Mouse (Mus musculus): ENCODE data around the gene Foxe1. TPM values are rescaled to one million over a fixed set of nuclear protein-coding genes. Genes with fewer than 3 reads are reported as not detected.

Gene Foxe1
- total RNA-seq, 4 experiments from 2014 or later = not detected

DNA sequence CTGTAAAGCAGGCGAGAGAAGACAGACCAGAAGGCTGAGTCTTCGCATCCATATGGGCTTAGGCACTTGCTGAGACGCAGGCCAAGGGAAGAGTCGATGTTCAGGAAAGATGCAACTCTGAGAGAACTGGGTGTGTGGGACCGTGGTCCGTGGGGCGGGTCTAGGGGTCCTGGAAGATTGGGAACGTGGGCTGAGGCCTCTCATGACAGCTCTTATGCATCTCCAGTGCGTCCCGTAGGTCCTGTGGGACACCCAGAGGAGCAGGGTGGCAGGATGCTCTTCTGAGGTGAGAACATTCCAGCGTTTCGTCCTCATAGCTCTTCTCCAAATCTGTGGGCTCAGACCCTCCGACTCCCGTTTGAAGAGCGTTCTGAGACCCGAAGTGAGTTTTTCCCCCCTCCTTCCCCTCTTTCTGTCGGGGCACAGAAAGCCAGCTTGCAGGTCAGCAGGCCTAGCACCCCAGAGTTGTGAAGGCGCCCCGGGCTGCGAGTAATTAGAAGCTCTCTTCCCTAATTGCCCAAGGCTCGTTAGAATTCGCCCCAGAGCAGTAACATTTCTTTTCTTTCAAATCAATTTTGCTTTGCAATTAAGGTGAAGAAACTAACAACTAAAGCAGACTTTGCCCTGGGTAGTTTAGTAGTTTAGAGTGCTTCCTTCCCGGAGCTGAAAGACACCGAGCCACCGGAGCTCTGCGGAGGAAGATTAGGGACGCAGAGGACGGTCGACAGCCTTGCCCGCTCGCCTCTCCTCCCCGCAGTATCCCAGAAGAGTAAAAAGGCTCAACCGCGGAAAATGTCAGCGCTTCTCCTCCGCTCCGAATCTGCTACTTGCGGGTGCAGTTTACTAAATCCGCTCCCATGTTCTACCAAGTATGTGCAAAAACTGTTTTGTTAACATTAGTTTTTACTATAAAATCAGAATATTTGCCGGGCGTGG, 4.4 kb downstream of the Foxe1 start:
- DNase-seq (ENCODE audit: low spot score in 2 of 2) = no peak

GRCm38 (mm10) chr4:46348897-46349296, 5.5 kb downstream of the Foxe1 start:
- no peak for DNase-seq (ENCODE audit: low spot score in 2 of 2)

DNA sequence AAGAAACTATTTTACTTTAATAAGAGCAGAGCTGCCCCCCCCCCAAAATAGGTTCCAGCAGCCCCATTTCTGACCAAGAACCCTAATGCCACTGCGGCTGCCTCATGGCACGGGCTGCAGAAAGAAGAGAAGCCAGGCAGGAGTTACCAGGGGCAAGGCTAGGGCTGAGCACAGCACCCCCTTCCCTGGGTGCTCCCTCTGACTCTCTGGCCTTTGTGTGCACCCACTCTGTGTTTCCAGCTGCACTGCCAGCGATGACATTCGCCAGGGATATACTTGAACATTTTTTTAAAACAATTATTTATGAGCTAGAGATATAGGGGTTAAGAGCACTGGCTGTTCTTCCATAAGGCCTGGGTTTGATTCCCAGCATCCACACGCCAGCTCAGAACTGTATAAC, 6.1 kb downstream of the Foxe1 start:
- DNase-seq (ENCODE audit: low spot score in 2 of 2) = no peak

GRCm38 (mm10) chr4:46353045-46353444, 9.6 kb downstream of the Foxe1 start:
- DNase-seq (ENCODE audit: low spot score in 2 of 2) = no peak

DNA sequence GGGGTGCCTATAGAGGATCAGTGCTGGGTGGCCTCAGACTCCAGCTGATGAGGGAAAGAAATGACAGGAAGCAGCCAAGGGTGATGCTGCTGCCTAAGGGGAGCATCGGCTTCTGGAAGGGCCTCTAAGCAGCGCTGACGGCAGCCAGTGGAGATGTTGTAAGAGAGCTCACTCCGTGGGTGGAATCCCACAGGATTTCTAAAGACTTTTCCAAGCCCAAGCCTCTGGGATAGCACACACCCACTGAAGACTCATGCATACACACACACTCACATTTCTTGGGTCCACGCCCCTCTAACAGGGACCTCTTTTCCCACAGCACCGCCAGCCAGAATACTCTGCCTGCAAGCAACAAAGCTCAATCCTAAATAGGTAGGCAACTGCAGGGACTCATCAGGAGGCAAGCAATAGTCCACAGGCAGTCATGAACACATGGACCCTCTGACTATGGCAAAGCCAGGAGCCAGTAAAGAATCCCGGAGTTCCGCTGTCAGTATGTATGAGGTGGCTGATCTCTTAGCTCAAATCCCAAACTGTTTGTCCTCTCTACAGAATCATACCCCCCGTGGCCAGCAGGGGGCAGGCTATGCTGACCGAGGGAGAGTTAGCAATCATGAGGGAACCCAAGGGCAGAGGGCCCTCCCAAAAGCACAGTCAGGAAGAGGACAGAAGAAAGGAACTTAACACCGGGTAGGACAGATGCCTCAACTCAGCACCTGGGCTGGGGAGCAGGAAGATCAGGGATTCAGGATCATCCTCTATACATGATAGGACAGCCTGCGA, 13.1 kb downstream of the Foxe1 start:
- DNase-seq (ENCODE audit: low spot score in 2 of 2) = peak; percentile 42 to 43

- no peak for DNase-seq (ENCODE audit: low spot score in 2 of 2)
Observed at GRCm38 (mm10) chr4:46359539-46360253, 16.3 kb downstream of the Foxe1 start.

GRCm38 (mm10) chr4:46361258-46361657, 17.8 kb downstream of the Foxe1 start:
- no peak for DNase-seq (ENCODE audit: low spot score in 2 of 2)

DNA sequence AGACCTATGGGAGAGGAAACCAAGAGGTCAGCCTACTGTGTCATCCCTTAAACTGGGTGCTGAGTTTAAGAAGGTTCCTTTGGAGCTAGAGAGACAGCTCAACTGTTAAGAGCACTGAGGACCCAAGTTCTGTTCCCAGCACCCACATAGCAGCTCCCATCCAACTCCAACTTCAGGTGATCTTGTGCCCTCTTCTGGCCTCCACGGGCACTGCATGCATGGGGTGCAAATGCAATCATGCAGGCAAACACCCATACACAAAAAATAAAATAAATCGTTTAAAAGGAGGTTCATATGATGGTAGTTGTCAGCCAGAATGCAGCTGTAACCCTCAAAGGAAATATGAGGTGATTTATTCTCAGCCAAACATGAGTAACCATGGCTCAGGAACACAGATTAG, 21.0 kb downstream of the Foxe1 start:
- DNase-seq (ENCODE audit: low spot score in 2 of 2) = no peak

DNA sequence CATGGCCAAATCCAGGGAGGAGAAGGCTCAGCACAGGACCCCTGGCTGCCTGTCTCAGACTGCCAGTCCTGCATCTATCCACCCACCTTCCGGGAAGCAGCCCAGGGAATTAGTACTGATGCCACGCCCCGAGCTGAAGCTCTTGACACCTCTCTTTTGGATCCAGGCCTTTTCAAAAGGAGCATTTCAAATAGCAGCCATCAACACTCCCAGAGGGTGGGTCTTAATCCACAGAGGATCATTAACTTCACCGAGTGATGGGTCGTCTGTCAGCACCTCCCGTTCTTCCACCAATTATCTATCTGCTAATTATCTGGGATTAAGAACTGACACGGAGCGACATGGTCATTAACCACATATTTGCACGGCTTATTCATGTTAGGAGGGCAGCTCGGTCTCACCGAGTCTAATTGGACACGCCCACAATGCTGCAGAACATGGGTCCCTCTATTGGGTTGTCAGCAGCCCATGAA, 24.1 kb downstream of the Foxe1 start:
- DNase-seq (ENCODE audit: low spot score in 2 of 2) = no peak

DNA sequence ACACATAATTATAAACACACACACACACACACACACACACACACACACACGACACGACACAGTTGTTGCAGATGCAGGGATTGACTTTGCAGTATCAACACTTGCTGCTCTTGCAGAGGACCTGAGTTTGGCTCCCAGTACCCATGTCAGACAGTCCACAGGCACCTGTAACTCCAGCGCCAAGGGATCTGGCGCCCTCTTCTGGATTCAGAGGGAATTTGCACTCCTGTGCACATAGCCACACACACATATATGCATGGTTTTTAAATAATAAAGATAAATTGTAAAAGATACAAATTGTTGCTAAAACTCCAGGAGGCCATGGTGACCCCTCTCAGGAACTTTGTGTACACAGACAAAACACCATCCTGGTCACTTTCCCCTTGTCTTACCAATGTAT, 25.7 kb downstream of the Foxe1 start:
- no peak for DNase-seq (ENCODE audit: low spot score in 2 of 2)

DNA sequence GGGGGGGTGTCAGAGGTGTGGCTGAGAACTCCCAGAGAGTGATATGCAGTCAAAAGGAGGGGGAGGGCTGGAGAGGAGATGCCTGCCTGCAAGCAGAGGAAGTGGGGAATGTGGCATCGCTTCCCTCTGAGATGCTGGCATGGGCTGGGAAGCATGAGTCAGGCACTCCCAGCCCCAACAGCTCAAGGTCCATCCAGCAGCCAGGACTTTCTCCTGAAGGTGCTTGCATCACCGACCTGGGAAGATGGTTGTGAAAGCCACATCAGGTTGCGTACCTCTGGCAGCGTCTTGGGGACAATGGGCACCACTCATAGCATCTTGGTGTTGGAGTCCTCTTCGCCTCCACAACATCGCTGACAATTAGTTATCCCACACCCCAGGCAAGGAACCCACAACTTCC, 27.0 kb downstream of the Foxe1 start:
- no peak for DNase-seq (ENCODE audit: low spot score in 2 of 2)

GRCm38 (mm10) chr4:46371030-46371429, 27.6 kb downstream of the Foxe1 start:
- peak in 1 of 2 experiments; percentile 36 for DNase-seq (ENCODE audit: low spot score in 2 of 2)

- DNase-seq (ENCODE audit: low spot score in 2 of 2) = no peak
Observed at GRCm38 (mm10) chr4:46374455-46374854, 31.0 kb downstream of the Foxe1 start.

- DNase-seq (ENCODE audit: low spot score in 2 of 2) = peak; percentile 45 to 68
Observed at GRCm38 (mm10) chr4:46374869-46375368, 31.5 kb downstream of the Foxe1 start.

GRCm38 (mm10) chr4:46388556-46388955, 45.1 kb downstream of the Foxe1 start:
- no peak for DNase-seq (ENCODE audit: low spot score in 2 of 2)

DNA sequence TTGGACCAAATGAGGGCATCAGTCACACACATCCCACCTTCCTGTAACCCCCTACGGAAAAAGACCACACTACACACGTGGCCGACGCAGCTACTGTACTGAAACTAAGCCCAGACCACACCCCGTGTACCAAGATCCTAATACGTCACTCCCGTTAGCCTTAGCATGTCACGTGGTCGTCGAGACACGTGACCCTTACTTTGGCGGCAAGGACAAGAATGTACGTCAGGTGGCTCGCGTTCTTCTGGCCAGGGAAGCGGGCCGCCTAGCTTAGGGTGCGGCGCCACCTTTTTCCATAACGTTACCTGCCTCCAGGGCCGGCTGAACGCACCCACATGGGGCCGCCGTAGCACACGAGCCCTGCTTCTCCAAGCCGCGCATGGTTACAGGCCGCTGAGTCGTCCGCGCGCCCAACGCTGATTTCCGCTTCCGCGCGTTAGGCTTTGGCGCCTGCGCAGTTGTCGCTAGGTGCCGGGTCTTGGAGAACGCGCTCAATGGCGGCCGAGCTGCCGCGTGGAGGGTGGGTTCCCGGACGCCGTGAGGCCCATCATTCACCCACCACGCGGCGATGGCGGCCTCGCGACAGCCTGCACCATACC, 45.7 kb downstream of the Foxe1 start, which contains the start of gene Trmo:
Gene Trmo, minus strand, starts transcription at position 425 of the 599 bp plus-strand sequence.
- DNase-seq (ENCODE audit: low spot score in 2 of 2) = peak; percentile 92 to 96

DNA sequence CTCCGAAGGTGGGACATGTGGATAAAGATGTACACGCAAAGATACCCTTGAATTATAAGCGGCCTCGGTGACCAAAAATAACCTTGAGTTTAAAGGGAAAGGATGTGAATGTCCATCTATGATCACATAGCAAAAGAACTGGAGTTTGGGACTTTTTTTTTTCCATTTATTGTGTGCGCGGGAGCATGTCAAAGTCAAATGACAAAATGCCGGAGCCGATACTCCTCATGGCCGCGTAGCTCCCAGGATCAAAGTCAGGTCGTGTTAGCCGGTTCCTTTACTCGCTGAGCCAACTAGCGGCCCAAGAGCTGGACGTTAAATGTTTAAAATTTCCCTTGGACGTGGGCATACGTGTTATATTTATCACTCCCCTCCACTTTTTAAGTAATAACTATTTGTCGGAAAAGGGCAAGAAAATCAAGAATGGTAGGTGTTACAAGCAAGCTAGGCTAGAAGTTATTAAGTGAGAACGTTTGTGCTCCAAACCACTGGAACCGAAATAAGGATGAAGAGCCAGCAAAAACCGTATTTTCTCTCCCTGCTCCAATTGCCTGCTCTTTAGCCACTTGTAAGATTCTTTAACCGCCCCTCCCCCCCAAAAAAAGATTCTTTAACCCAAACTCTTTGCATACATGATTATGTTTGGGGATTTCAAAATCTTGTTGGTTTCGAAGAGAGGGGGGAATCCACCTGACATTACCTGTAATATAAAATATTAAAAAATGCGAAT, 46.4 kb downstream of the Foxe1 start:
- no peak for DNase-seq (ENCODE audit: low spot score in 2 of 2)

DNA sequence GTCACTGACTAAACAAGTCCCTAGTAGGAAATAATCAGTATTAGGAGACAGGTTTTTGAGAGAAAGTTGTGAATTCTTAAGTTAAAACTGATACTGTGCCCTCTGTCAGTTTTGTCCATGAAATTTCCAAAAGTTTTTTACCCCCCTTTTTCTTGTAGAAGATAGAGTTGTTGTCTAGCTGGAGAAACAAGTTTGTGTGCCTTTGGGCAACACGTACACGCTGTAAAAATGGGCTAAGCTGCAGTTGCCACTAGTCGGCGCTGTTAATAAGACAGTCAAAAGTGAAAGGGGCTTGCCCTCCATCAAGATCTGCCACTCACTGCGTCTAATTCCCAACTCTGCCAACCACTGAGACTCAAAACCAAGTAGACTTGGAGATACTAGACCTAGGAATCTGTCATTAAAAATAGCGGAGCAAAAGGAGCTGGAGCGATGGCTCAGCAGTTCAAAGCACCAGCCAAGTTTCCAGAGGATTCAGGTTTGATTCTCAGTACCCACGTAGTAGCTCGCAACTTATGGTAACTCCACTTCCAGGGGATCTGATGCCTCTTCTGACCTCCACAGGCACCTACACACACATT, 47.1 kb downstream of the Foxe1 start:
- DNase-seq (ENCODE audit: low spot score in 2 of 2) = peak; percentile 56 to 63

DNA sequence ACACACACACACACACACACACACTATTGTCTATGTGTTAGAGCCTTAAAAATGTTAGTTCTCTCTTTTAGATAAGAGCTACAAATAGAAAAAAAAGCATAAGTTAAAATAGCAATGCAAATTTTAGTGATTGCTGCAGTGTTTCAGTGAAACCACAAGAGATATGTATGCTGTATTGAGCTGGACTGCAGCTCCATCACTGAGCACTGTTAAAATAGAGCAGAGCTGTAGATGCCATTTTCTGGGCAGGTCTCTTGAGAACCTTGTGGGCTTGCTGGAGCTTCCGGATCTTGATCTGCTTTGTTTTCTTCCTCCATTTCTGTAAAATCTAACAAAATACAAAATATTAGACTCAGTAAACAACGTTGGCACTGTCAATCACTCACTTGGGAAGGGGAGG, 51.0 kb downstream of the Foxe1 start:
- DNase-seq (ENCODE audit: low spot score in 2 of 2) = no peak

- DNase-seq (ENCODE audit: low spot score in 2 of 2) = no peak
Observed at GRCm38 (mm10) chr4:46395736-46396135, 52.3 kb downstream of the Foxe1 start.
